Mouse (Mus musculus): ENCODE measurements around the gene Ets2. TPM values are rescaled to one million over a fixed set of nuclear protein-coding genes. Genes with fewer than 3 reads are reported as not detected.

Ets2 gene
- total and polyA plus RNA-seq, 3 experiments = 15.9 to 23.5 TPM; not detected in 1

DNA sequence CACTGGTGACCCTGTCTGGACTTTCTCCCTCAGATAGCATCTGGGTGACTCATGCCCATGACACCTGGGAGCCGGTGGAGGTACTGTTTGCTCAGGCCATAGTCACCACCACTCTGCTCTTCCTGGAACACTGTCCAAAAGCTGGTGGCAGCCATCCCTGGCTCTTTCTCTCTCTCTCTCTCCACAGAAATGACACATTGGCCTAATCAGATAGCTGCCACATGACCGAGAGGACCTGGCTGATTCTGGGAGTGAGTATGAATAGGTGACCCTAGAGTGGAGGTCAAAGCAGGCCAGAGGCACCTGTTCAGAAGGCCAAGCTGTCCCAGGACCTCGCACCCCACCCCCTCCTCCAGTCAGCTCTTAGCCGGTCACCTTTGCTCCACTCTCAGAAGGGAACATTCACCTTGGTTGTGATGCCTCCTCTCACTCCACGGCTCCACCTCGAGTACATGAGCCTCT, 19.4 kb upstream of the Ets2 start:
- Histone ChIP-seq H3K27me3 (ENCODE audit: control insufficient read depth in 1 of 2, insufficient read depth in 2 of 2, low read length in 2 of 2) (peaks cover 0 to 2% of the 10 kb centered on the region in 2 experiments; a peak in 2 of 4 replicates), H3K4me3 (ENCODE audit: control insufficient read depth in 1 of 2, insufficient read depth in 1 of 2, low read depth in 2 of 2, low read length in 2 of 2) (no peak overlapping the region), H3K79me2 (ENCODE audit: control insufficient read depth, insufficient read depth, low read length, poor library complexity) (no peaks in the 10 kb centered on the region), H3K9me3 (replicated peaks; ENCODE audit: insufficient read depth, low read length) (no peaks in the 10 kb centered on the region), H3K27ac (ENCODE audit: control insufficient read depth, low read depth, low read length) (no peak overlapping the region), H3K4me1 (ENCODE audit: control insufficient read depth in 1 of 2, insufficient read depth in 2 of 2, low read length in 2 of 2) (no peaks in the 10 kb centered on the region), H3K36me3 (ENCODE audit: control insufficient read depth in 1 of 2, insufficient read depth in 2 of 2, low read length in 2 of 2) (no peaks in the 10 kb centered on the region), H3K9ac (ENCODE audit: control insufficient read depth, low read depth, low read length, poor library complexity, severe bottlenecking) (no peak overlapping the region)
- TF ChIP-seq POLR2AphosphoS5 (IDR thresholded peaks at IDR 0.05; ENCODE audit: borderline replicate concordance, low read depth, low read length) (no peak), CHD2 (IDR thresholded peaks at IDR 0.05; ENCODE audit: low read length) (no peak), ZNF384 (IDR thresholded peaks at IDR 0.05; ENCODE audit: low read depth, low read length) (no peak), SMC3 (IDR thresholded peaks at IDR 0.05; ENCODE audit: low read depth, low read length) (no peak), NRF1 (IDR thresholded peaks at IDR 0.05; ENCODE audit: insufficient read depth, low read depth, low read length, poor library complexity, severe bottlenecking) (no peak), CTCF (IDR thresholded peaks at IDR 0.05 in 2 of 3, conservative IDR thresholded peaks at IDR 0.05 in 1 of 3; ENCODE audit: control insufficient read depth in 1 of 3, insufficient read depth in 1 of 3, low read depth in 2 of 3, low read length in 3 of 3, poor library complexity in 1 of 3, severe bottlenecking in 1 of 3) (no peak), MAFK (IDR thresholded peaks at IDR 0.05; ENCODE audit: borderline replicate concordance, low read depth, low read length) (no peak), RAD21 (IDR thresholded peaks at IDR 0.05; ENCODE audit: low read depth, low read length) (no peak), MYC (IDR thresholded peaks at IDR 0.05; ENCODE audit: low read depth, low read length) (no peak)
- no peak for DNase-seq (ENCODE audit: low read depth, low spot score)

DNA sequence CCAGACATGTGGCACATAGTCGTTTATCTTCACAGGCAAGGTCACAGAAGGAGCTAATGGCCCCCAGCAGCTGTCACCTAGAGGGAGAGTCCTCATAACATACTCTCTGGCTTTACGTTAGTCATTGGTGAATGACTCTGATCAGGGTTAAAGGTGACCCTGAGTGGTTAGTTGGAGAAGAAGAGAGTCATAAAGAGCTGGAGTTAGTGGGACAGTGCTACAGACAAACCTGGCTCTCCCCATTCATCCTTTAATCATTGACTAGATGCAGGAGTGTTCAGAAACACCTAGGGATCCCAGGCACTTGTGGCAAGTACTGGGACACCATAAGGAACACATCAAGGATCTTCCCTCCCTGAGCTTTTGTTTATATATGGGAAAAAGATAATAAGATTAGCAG, 16.1 kb upstream of the Ets2 start:
- H3K27me3 ChIP-seq (ENCODE audit: control insufficient read depth in 1 of 2, insufficient read depth in 2 of 2, low read length in 2 of 2) = peaks cover 0 to 5% of the 10 kb centered on the region in 2 experiments; a peak in 2 of 4 replicates
- no peak for TF ChIP-seq TAL1 (IDR thresholded peaks at IDR 0.05; ENCODE audit: low read length)
- no peak for TF ChIP-seq POLR2AphosphoS2 (IDR thresholded peaks at IDR 0.05; ENCODE audit: low read length)
- TF ChIP-seq HCFC1 (IDR thresholded peaks at IDR 0.05; ENCODE audit: low read depth, low read length) = no peak
- no peak for TF ChIP-seq ELF1 (IDR thresholded peaks at IDR 0.05; ENCODE audit: low read depth, low read length)
- no peak for TF ChIP-seq USF1 (IDR thresholded peaks at IDR 0.05; ENCODE audit: low read depth, low read length)
- TF ChIP-seq POLR2A (IDR thresholded peaks at IDR 0.05; ENCODE audit: control insufficient read depth in 1 of 2, insufficient read depth in 1 of 2, low read depth in 1 of 2, low read length in 2 of 2, poor library complexity in 1 of 2) = no peak
- no peak for TF ChIP-seq POLR2AphosphoS5 (IDR thresholded peaks at IDR 0.05; ENCODE audit: borderline replicate concordance, low read depth, low read length)
- no peak for TF ChIP-seq CTCF (IDR thresholded peaks at IDR 0.05 in 2 of 3, conservative IDR thresholded peaks at IDR 0.05 in 1 of 3; ENCODE audit: control insufficient read depth in 1 of 3, insufficient read depth in 1 of 3, low read depth in 2 of 3, low read length in 3 of 3, poor library complexity in 1 of 3, severe bottlenecking in 1 of 3)
- TF ChIP-seq NELFE (IDR thresholded peaks at IDR 0.05; ENCODE audit: low read depth, low read length) = no peak
- TF ChIP-seq RAD21 (IDR thresholded peaks at IDR 0.05; ENCODE audit: low read depth, low read length) = no peak
- no peak for TF ChIP-seq TCF12 (IDR thresholded peaks at IDR 0.05; ENCODE audit: low read depth, low read length)
- no peak for TF ChIP-seq SIN3A (IDR thresholded peaks at IDR 0.05; ENCODE audit: low read length)
- TF ChIP-seq JUND (IDR thresholded peaks at IDR 0.05; ENCODE audit: low read depth, low read length) = no peak
- TF ChIP-seq MAZ (IDR thresholded peaks at IDR 0.05; ENCODE audit: low read depth, low read length) = no peak
- no peak for TF ChIP-seq GABPA (IDR thresholded peaks at IDR 0.05; ENCODE audit: low read depth, low read length)
- TF ChIP-seq EP300 (IDR thresholded peaks at IDR 0.05; ENCODE audit: low read depth in 1 of 2, low read length in 2 of 2) = no peak
- no peak for TF ChIP-seq GATA1 (IDR thresholded peaks at IDR 0.05; ENCODE audit: low read depth, low read length)
- no peak for TF ChIP-seq BHLHE40 (IDR thresholded peaks at IDR 0.05; ENCODE audit: borderline replicate concordance, low read depth, low read length)
- TF ChIP-seq UBTF (IDR thresholded peaks at IDR 0.05; ENCODE audit: borderline replicate concordance, insufficient read depth, low read depth, low read length) = no peak
- H3K4me1 ChIP-seq (ENCODE audit: control insufficient read depth in 1 of 2, insufficient read depth in 2 of 2, low read length in 2 of 2) = no peaks in the 10 kb centered on the region
- H3K9me3 ChIP-seq (replicated peaks; ENCODE audit: insufficient read depth, low read length) = no peaks in the 10 kb centered on the region
- no peaks in the 10 kb centered on the region for H3K79me2 ChIP-seq (ENCODE audit: control insufficient read depth, insufficient read depth, low read length, poor library complexity)
- no peak overlapping the region for H3K27ac ChIP-seq (ENCODE audit: control insufficient read depth, low read depth, low read length)
- H3K4me3 ChIP-seq (ENCODE audit: control insufficient read depth in 1 of 2, insufficient read depth in 1 of 2, low read depth in 2 of 2, low read length in 2 of 2) = no peak overlapping the region
- H3K9ac ChIP-seq (ENCODE audit: control insufficient read depth, low read depth, low read length, poor library complexity, severe bottlenecking) = no peak overlapping the region
- H3K36me3 ChIP-seq (ENCODE audit: control insufficient read depth in 1 of 2, insufficient read depth in 2 of 2, low read length in 2 of 2) = no peaks in the 10 kb centered on the region
- no peak for DNase-seq (ENCODE audit: low read depth, low spot score)

Data from MEL (cell line).